ENCODE assay signal across 8 mouse cellular contexts in the genomic region with DNA sequence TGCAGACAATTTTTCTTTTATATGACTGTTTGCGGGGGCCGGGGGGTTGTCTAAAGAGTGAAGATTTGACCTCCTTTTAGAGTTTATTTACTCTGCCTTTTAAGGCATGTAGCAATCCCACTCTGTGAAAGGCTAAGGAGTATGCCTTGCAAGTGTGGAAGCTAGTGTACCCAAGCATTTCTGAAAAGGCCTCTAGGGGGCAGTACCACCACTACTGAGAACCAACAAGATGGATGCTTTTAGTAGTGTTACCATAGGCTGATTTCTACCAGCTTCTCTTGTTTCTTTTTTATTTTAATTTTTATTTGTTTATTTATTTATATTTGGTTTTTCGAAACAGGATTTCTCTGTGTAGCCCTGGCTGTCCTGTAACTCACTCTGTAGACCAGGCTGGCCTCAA.
DNase-seq lines count a peak whose midpoint lies in the region; ATAC-seq and TF ChIP-seq lines count a peak whose summit lies in the region.

No protein-coding gene starts in this region.

- no peaks in the 10 kb centered on the region for H3K27me3 ChIP-seq in forebrain, embryonic 11.5 days (ENCODE audit: control insufficient read depth, insufficient read depth, low read length)
- H3K27me3 ChIP-seq in forebrain, embryonic 15.5 days = no peaks in the 10 kb centered on the region
- no peaks in the 10 kb centered on the region for H3K27me3 ChIP-seq in midbrain, postnatal 0 days (ENCODE audit: insufficient read depth, low read length)
- H3K27me3 ChIP-seq in midbrain, embryonic 15.5 days (replicated peaks) = no peaks in the 10 kb centered on the region

- H3K9ac ChIP-seq in forebrain, embryonic 11.5 days (ENCODE audit: low read length) = no peak overlapping the region
- H3K9ac ChIP-seq in forebrain, embryonic 15.5 days (replicated peaks) = no peak overlapping the region
- no peak overlapping the region for H3K9ac ChIP-seq in midbrain, postnatal 0 days (replicated peaks; ENCODE audit: low read length, poor library complexity, severe bottlenecking)
- no peak overlapping the region for H3K9ac ChIP-seq in midbrain, embryonic 15.5 days

- no peaks in the 10 kb centered on the region for H3K9me3 ChIP-seq in forebrain, embryonic 11.5 days (ENCODE audit: control insufficient read depth, low read length)
- H3K9me3 ChIP-seq in forebrain, embryonic 15.5 days = no peaks in the 10 kb centered on the region
- H3K9me3 ChIP-seq in midbrain, postnatal 0 days (ENCODE audit: low read length) = no peaks in the 10 kb centered on the region
- H3K9me3 ChIP-seq in midbrain, embryonic 15.5 days = no peaks in the 10 kb centered on the region

- no peak for ATAC-seq in forebrain, embryonic 11.5 days (replicated peaks; ENCODE audit: low FRiP score)
- ATAC-seq in forebrain, embryonic 15.5 days (replicated peaks) = no peak
- ATAC-seq in midbrain, postnatal 0 days (ENCODE audit: low FRiP score) = no peak
- no peak for ATAC-seq in midbrain, embryonic 15.5 days (replicated peaks)

- DNase-seq in forebrain, embryonic 11.5 days (ENCODE audit: low spot score) = peak; percentile 63
- DNase-seq in midbrain, postnatal 0 days (ENCODE audit: low spot score) = peak; percentile 22
- DNase-seq in cerebellum, adult 8-10 months = peak; percentile 34
- peak; percentile 69 for DNase-seq in kidney, postnatal 10 days
- DNase-seq in natural killer cell, adult 2 months (ENCODE audit: low spot score in 2 of 2) = peak; percentile 54 to 62
- no peak for DNase-seq in urinary bladder, adult 2 months (ENCODE audit: low spot score)

- H3K4me2 ChIP-seq in forebrain, embryonic 11.5 days (ENCODE audit: low read depth, low read length, severe bottlenecking) = no peak overlapping the region
- no peak overlapping the region for H3K4me2 ChIP-seq in forebrain, embryonic 15.5 days (replicated peaks)
- no peak overlapping the region for H3K4me2 ChIP-seq in midbrain, postnatal 0 days (ENCODE audit: low read depth, low read length, poor library complexity, severe bottlenecking)
- no peak overlapping the region for H3K4me2 ChIP-seq in midbrain, embryonic 15.5 days

- TF ChIP-seq CTCF in midbrain, postnatal 0 days (IDR thresholded peaks at IDR 0.05) = peak; percentile 45

- H3K4me3 ChIP-seq in forebrain, embryonic 11.5 days (ENCODE audit: low read depth, low read length) = no peak overlapping the region
- H3K4me3 ChIP-seq in forebrain, embryonic 15.5 days = no peak overlapping the region
- H3K4me3 ChIP-seq in midbrain, postnatal 0 days (ENCODE audit: low read depth, low read length) = no peak overlapping the region
- H3K4me3 ChIP-seq in midbrain, embryonic 15.5 days = no peak overlapping the region

- 83% methylated on average over 3 of the region's 3 CpGs for WGBS in forebrain, embryonic 11.5 days
- 95% methylated on average over 3 of the region's 3 CpGs for WGBS in forebrain, embryonic 15.5 days
- WGBS in midbrain, postnatal 0 days = 93% methylated on average over 3 of the region's 3 CpGs
- 78% methylated on average over 3 of the region's 3 CpGs for WGBS in midbrain, embryonic 15.5 days

- H3K36me3 ChIP-seq in forebrain, embryonic 11.5 days (ENCODE audit: control insufficient read depth, insufficient read depth, low read length) = no peaks in the 10 kb centered on the region
- H3K36me3 ChIP-seq in forebrain, embryonic 15.5 days = no peaks in the 10 kb centered on the region
- H3K36me3 ChIP-seq in midbrain, postnatal 0 days (ENCODE audit: insufficient read depth, low read length) = no peaks in the 10 kb centered on the region
- no peaks in the 10 kb centered on the region for H3K36me3 ChIP-seq in midbrain, embryonic 15.5 days (replicated peaks)

- no peak overlapping the region for H3K27ac ChIP-seq in forebrain, embryonic 11.5 days (ENCODE audit: low read depth, low read length)
- no peak overlapping the region for H3K27ac ChIP-seq in forebrain, embryonic 15.5 days (replicated peaks)
- no peak overlapping the region for H3K27ac ChIP-seq in midbrain, postnatal 0 days (ENCODE audit: low read depth, low read length)
- no peak overlapping the region for H3K27ac ChIP-seq in midbrain, embryonic 15.5 days

- no peaks in the 10 kb centered on the region for H3K4me1 ChIP-seq in forebrain, embryonic 11.5 days (replicated peaks; ENCODE audit: control insufficient read depth, insufficient read depth, low read length)
- H3K4me1 ChIP-seq in forebrain, embryonic 15.5 days = peaks cover 4% of the 10 kb centered on the region
- no peaks in the 10 kb centered on the region for H3K4me1 ChIP-seq in midbrain, postnatal 0 days (ENCODE audit: insufficient read depth, low read length)
- H3K4me1 ChIP-seq in midbrain, embryonic 15.5 days = no peaks in the 10 kb centered on the region
